Mouse (Mus musculus): ENCODE measurements around the gene Cplx1. TPM values are rescaled to one million over a fixed set of nuclear protein-coding genes. Genes with fewer than 3 reads are reported as not detected.

The Cplx1 gene
- 16.9 and 17.4 TPM in 2 replicates for polyA plus RNA-seq (2014; fragmentation: Nextera tagmentation; extraction: Ambion mirVana)

DNA sequence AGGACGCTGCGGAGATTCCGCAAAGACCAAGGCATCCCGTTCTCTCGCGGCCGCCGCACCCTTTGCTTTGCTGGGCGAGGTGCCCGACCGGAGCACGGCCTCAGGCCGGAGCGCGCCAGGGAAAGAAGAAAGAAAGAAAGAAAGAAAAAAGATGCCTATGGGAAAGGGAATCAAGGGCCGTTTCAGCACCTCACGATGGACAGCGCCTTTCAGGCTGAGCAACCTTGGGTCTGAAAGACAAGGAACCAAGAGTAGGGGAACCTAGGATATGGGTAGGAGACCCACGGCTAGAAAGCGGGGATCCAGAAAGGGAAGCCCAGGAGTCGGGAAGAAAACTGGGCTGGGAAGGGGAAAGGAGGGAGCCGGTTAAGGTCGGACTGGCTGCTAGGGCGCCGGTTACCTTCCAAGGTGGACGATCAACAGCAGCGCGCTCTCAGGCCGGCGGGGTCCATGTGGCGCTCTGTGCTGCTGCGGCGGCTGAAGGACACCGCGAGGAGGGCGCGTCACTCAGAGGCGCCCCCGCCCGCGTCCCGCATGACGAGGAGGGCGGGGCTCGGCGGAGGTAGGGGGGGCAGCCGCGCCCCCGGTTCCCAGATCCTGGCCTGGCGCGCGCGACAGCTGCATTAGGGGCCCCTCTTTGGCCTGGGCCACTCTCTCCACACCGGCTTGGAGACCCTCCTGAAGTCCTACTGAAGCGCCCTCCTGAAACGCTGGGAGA is at the start of gene Cplx1:
Cplx1 (minus strand) TSS at position 536 of the 718 bp plus-strand sequence.
- Histone ChIP-seq H3K4me3 (ENCODE audit: low read depth, low read length) (peak within 1 kb of the TSS; percentile 40), H3K4me2 (ENCODE audit: low read depth) (peak within 1 kb of the TSS; percentile 69), H3K9ac (ENCODE audit: low read length) (peak within 1 kb of the TSS; percentile 40), H3K4me1 (ENCODE audit: control insufficient read depth, insufficient read depth, low read length) (no peaks in the 10 kb centered on the region; the same call in 1 of the 2 replicates), H3K27ac (ENCODE audit: low read depth, low read length) (no peak within 1 kb of the TSS), H3K36me3 (ENCODE audit: control insufficient read depth, insufficient read depth, low read length) (no peaks in the 10 kb centered on the region), H3K9me3 (ENCODE audit: control insufficient read depth, low read length) (no peaks in the 10 kb centered on the region), H3K27me3 (ENCODE audit: control insufficient read depth, insufficient read depth, low read length) (peaks cover 23% of the 10 kb centered on the region)
- under 1% methylated on average over 43 of the region's 56 CpGs for WGBS
- ATAC-seq (ENCODE audit: insufficient read depth, low FRiP score, low TSS enrichment): peak; percentile 87
- peak; percentile 78 for DNase-seq (ENCODE audit: low spot score)

- no peak for DNase-seq (ENCODE audit: low spot score)
These were observed 31.6 kb upstream of the Cplx1 start for GRCm38 (mm10) chr5:108581361-108581891.

DNA sequence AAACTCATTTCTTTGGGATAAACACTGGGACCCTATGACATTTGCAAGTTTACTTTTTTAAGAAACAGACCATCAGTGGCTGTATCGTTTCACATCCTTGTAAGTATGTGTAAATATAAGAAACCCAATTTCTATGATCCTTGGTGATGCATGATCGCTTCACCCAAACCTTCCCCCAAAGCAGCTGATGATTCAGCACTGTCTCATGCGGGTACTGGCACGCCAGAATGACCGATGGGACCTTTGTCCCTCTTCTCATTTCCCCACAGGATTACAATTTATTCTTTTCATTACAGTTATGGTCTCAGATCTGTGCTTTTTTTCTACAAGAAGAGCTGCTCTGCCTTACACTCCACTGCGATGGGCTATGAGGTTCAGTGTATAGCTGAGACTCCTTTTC is 23.2 kb upstream of the Cplx1 start:
- H3K9me3 ChIP-seq (ENCODE audit: control insufficient read depth, low read length): no peaks in the 10 kb centered on the region
- 96% methylated on average over 6 of the region's 6 CpGs for WGBS
- H3K4me3 ChIP-seq (ENCODE audit: low read depth, low read length): no peak overlapping the region
- DNase-seq (ENCODE audit: low spot score): no peak
- no peaks in the 10 kb centered on the region for H3K4me1 ChIP-seq (ENCODE audit: control insufficient read depth, insufficient read depth, low read length)
- peaks cover 25% of the 10 kb centered on the region for H3K36me3 ChIP-seq (ENCODE audit: control insufficient read depth, insufficient read depth, low read length)
- no peak overlapping the region for H3K4me2 ChIP-seq (ENCODE audit: low read depth)
- no peak overlapping the region for H3K27ac ChIP-seq (ENCODE audit: low read depth, low read length)
- ATAC-seq (ENCODE audit: insufficient read depth, low FRiP score, low TSS enrichment): no peak
- no peaks in the 10 kb centered on the region for H3K27me3 ChIP-seq (ENCODE audit: control insufficient read depth, insufficient read depth, low read length)
- H3K9ac ChIP-seq (ENCODE audit: low read length): no peak overlapping the region

More at GRCm38 (mm10) chr5:108581361-108581891, 31.6 kb upstream of the Cplx1 start:
- Histone ChIP-seq H3K9ac (ENCODE audit: low read length) (no peak overlapping the region), H3K4me3 (ENCODE audit: low read depth, low read length) (no peak overlapping the region), H3K4me1 (ENCODE audit: control insufficient read depth, insufficient read depth, low read length) (no peaks in the 10 kb centered on the region), H3K9me3 (ENCODE audit: control insufficient read depth, low read length) (no peaks in the 10 kb centered on the region), H3K27me3 (ENCODE audit: control insufficient read depth, insufficient read depth, low read length) (no peaks in the 10 kb centered on the region), H3K4me2 (ENCODE audit: low read depth) (no peak overlapping the region), H3K27ac (ENCODE audit: low read depth, low read length) (no peak overlapping the region), H3K36me3 (ENCODE audit: control insufficient read depth, insufficient read depth, low read length) (peaks cover 13% of the 10 kb centered on the region)
- no peak for ATAC-seq (ENCODE audit: insufficient read depth, low FRiP score, low TSS enrichment)
- 93% methylated on average over 3 of the region's 3 CpGs for WGBS

- no peak overlapping the region for H3K4me3 ChIP-seq (ENCODE audit: low read depth, low read length)
- no peak overlapping the region for H3K9ac ChIP-seq (ENCODE audit: low read length)
- no peaks in the 10 kb centered on the region for H3K9me3 ChIP-seq (ENCODE audit: control insufficient read depth, low read length)
- DNase-seq (ENCODE audit: low spot score) (no peak), ATAC-seq (ENCODE audit: insufficient read depth, low FRiP score, low TSS enrichment) (no peak)
- H3K4me1 ChIP-seq (ENCODE audit: control insufficient read depth, insufficient read depth, low read length): no peaks in the 10 kb centered on the region
- peaks cover 27% of the 10 kb centered on the region for H3K36me3 ChIP-seq (ENCODE audit: control insufficient read depth, insufficient read depth, low read length)
- no peak overlapping the region for H3K27ac ChIP-seq (ENCODE audit: low read depth, low read length)
- WGBS: 94% methylated on average over 1 of the region's 1 CpGs
- no peak overlapping the region for H3K4me2 ChIP-seq (ENCODE audit: low read depth)
- H3K27me3 ChIP-seq (ENCODE audit: control insufficient read depth, insufficient read depth, low read length): no peaks in the 10 kb centered on the region
These were observed 21.2 kb upstream of the Cplx1 start for GRCm38 (mm10) chr5:108570991-108571390.

GRCm38 (mm10) chr5:108567104-108567503 is 17.3 kb upstream of the Cplx1 start:
- Histone ChIP-seq H3K9me3 (ENCODE audit: control insufficient read depth, low read length) (no peaks in the 10 kb centered on the region), H3K4me1 (ENCODE audit: control insufficient read depth, insufficient read depth, low read length) (no peaks in the 10 kb centered on the region), H3K27me3 (ENCODE audit: control insufficient read depth, insufficient read depth, low read length) (no peaks in the 10 kb centered on the region), H3K9ac (ENCODE audit: low read length) (no peak overlapping the region), H3K27ac (ENCODE audit: low read depth, low read length) (no peak overlapping the region), H3K36me3 (ENCODE audit: control insufficient read depth, insufficient read depth, low read length) (peaks cover 23% of the 10 kb centered on the region), H3K4me3 (ENCODE audit: low read depth, low read length) (no peak overlapping the region), H3K4me2 (ENCODE audit: low read depth) (no peak overlapping the region)
- DNase-seq (ENCODE audit: low spot score) (no peak), ATAC-seq (ENCODE audit: insufficient read depth, low FRiP score, low TSS enrichment) (no peak)
- WGBS: 97% methylated on average over 2 of the region's 2 CpGs

DNA sequence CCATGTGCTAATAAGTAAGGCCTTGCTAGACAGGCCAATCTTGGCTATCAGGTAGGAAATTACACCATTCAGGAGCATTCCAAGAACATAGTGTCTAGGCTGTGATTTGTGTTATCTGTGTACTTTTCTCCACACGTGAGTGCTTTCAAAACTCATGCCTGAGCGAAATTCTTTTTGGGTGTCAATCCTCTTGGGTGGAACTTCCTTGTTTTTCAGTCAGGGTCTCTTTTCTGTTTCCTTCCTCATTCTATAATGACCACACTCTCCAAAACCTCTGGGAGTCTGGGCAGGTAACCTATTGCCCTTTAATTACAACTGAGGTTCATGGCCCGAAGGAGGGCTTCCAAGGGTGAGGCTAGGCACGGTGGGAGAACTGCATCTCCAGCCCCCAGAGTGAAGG is 16.7 kb upstream of the Cplx1 start:
- H3K27me3 ChIP-seq (ENCODE audit: control insufficient read depth, insufficient read depth, low read length): no peaks in the 10 kb centered on the region
- 96% methylated on average over 4 of the region's 4 CpGs for WGBS
- H3K9me3 ChIP-seq (ENCODE audit: control insufficient read depth, low read length): no peaks in the 10 kb centered on the region
- H3K9ac ChIP-seq (ENCODE audit: low read length): no peak overlapping the region
- H3K36me3 ChIP-seq (ENCODE audit: control insufficient read depth, insufficient read depth, low read length): peaks cover 20% of the 10 kb centered on the region
- H3K4me2 ChIP-seq (ENCODE audit: low read depth): no peak overlapping the region
- ATAC-seq (ENCODE audit: insufficient read depth, low FRiP score, low TSS enrichment): no peak
- no peak overlapping the region for H3K27ac ChIP-seq (ENCODE audit: low read depth, low read length)
- no peaks in the 10 kb centered on the region for H3K4me1 ChIP-seq (ENCODE audit: control insufficient read depth, insufficient read depth, low read length)
- H3K4me3 ChIP-seq (ENCODE audit: low read depth, low read length): no peak overlapping the region
- DNase-seq (ENCODE audit: low spot score): no peak

DNA sequence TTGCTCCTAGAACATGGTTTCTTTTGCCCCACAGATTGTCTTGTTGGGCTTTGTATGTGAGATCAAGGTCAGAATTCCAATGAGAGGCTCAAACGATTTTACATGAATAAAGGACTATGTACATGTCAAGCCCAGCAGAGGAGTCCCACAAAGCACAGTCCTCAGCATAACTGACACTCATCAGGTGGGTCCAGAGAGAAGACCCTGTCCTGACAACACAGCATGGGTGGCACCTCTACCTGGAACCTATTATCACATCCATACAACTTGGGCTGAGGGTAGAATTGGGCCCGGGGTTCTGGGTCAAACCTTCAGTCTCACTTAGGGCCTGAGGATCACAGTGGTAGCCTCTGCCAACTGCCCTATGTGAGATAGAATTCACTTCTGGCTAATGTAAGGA is 15.6 kb upstream of the Cplx1 start:
- Histone ChIP-seq H3K27me3 (ENCODE audit: control insufficient read depth, insufficient read depth, low read length) (no peaks in the 10 kb centered on the region), H3K9me3 (ENCODE audit: control insufficient read depth, low read length) (no peaks in the 10 kb centered on the region), H3K4me1 (ENCODE audit: control insufficient read depth, insufficient read depth, low read length) (no peaks in the 10 kb centered on the region), H3K4me3 (ENCODE audit: low read depth, low read length) (no peak overlapping the region), H3K9ac (ENCODE audit: low read length) (no peak overlapping the region), H3K27ac (ENCODE audit: low read depth, low read length) (no peak overlapping the region), H3K4me2 (ENCODE audit: low read depth) (no peak overlapping the region), H3K36me3 (ENCODE audit: control insufficient read depth, insufficient read depth, low read length) (peaks cover 14% of the 10 kb centered on the region)
- DNase-seq (ENCODE audit: low spot score) (no peak), ATAC-seq (ENCODE audit: insufficient read depth, low FRiP score, low TSS enrichment) (no peak)
- 88% methylated on average over 2 of the region's 2 CpGs for WGBS

DNA sequence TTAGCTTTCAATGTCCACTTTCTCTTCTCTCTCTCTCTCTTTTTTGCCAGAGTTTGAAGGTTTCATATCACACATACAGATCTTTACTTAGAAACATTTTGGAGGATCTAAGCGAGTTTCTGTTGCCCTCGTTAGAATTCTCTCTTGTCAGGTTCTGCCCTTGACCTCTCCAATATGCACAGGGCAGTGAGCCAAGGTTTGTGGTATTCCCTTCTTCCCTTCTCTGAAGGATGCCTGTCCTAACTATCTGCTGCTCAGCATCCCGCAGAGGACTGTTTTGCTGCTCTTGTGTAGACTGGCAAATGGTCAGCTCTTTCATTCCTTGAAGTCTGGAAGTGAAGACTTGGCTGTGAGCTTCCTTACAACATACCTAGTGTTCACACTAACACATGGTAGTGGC is 14.5 kb upstream of the Cplx1 start:
- no peak overlapping the region for H3K4me2 ChIP-seq (ENCODE audit: low read depth)
- DNase-seq (ENCODE audit: low spot score) (no peak), ATAC-seq (ENCODE audit: insufficient read depth, low FRiP score, low TSS enrichment) (no peak)
- no peaks in the 10 kb centered on the region for H3K4me1 ChIP-seq (ENCODE audit: control insufficient read depth, insufficient read depth, low read length)
- H3K36me3 ChIP-seq (ENCODE audit: control insufficient read depth, insufficient read depth, low read length): peaks cover 10% of the 10 kb centered on the region
- no peaks in the 10 kb centered on the region for H3K27me3 ChIP-seq (ENCODE audit: control insufficient read depth, insufficient read depth, low read length)
- H3K4me3 ChIP-seq (ENCODE audit: low read depth, low read length): no peak overlapping the region
- 95% methylated on average over 3 of the region's 3 CpGs for WGBS
- no peaks in the 10 kb centered on the region for H3K9me3 ChIP-seq (ENCODE audit: control insufficient read depth, low read length)
- no peak overlapping the region for H3K27ac ChIP-seq (ENCODE audit: low read depth, low read length)
- no peak overlapping the region for H3K9ac ChIP-seq (ENCODE audit: low read length)

DNA sequence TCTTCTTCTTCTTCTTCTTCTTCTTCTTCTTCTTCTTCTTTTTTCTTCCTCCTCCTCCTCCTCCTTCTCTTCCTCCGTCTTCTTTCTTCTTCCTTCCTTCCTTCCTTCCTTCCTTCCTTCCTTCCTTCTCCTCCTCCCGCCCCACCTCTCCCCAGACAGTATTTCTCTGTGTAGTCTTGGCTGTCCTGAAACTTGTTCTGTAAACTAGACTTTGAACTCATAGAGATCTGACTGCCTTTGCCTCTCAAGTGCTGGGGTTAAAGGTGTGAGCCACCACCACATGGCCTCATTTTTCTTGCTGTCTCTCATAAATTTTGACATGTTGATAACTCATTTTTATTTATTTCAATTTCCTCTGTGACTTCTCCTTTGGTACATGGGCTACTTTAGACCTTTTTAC is 12.7 kb upstream of the Cplx1 start:
- H3K9me3 ChIP-seq (ENCODE audit: control insufficient read depth, low read length): no peaks in the 10 kb centered on the region
- H3K36me3 ChIP-seq (ENCODE audit: control insufficient read depth, insufficient read depth, low read length): peaks cover 2% of the 10 kb centered on the region; the same call in 1 of the 2 replicates
- H3K4me2 ChIP-seq (ENCODE audit: low read depth): no peak overlapping the region
- 81% methylated on average over 2 of the region's 2 CpGs for WGBS
- H3K4me1 ChIP-seq (ENCODE audit: control insufficient read depth, insufficient read depth, low read length): no peaks in the 10 kb centered on the region
- H3K9ac ChIP-seq (ENCODE audit: low read length): no peak overlapping the region
- H3K27ac ChIP-seq (ENCODE audit: low read depth, low read length): no peak overlapping the region
- no peak overlapping the region for H3K4me3 ChIP-seq (ENCODE audit: low read depth, low read length)
- ATAC-seq (ENCODE audit: insufficient read depth, low FRiP score, low TSS enrichment): no peak
- no peaks in the 10 kb centered on the region for H3K27me3 ChIP-seq (ENCODE audit: control insufficient read depth, insufficient read depth, low read length)
- DNase-seq (ENCODE audit: low spot score): no peak

Data from neural tube, embryonic 11.5 days (tissue).